Mouse (Mus musculus) B cell, adult 62 days (primary cell): Measurements from ENCODE around the gene Fuca1. TPM values are rescaled to one million over a fixed set of nuclear protein-coding genes. Genes with fewer than 3 reads are reported as not detected.

ENCODE experiments used
- total RNA-seq: library from RNA; stranded (reverse); gene quantifications from 4 replicates; pipeline ENCODE4 v1.2.4, GENCODE M21; 2023

The Fuca1 gene
- total RNA-seq: 144 to 193 TPM (median 168 TPM) in 4 replicates

GRCm38 (mm10) chr4:135920304-135921241 lies at the start of gene Fuca1:
Gene Fuca1, plus strand, starts transcription at chr4:135920735.

GRCm38 (mm10) chr4:135873526-135874202 lies 46.9 kb upstream of the Fuca1 start, which contains the start of gene Pnrc2:
Gene Pnrc2, minus strand, starts transcription at chr4:135873850.

GRCm38 (mm10) chr4:135895071-135895571 lies 25.4 kb upstream of the Fuca1 start, which contains the start of gene Cnr2:
Gene Cnr2, plus strand, starts transcription at chr4:135895394.

GRCm38 (mm10) chr4:135946278-135946658 lies 25.7 kb downstream of the Fuca1 start, which contains the start of gene Hmgcl:
Gene Hmgcl, plus strand, starts transcription at chr4:135946448.

GRCm38 (mm10) chr4:135963457-135964193 lies 43.1 kb downstream of the Fuca1 start, which contains the start of gene Gale:
Gene Gale, plus strand, starts transcription at chr4:135963727.

GRCm38 (mm10) chr4:135972556-135972906 lies 52.0 kb downstream of the Fuca1 start, which contains the start of gene Lypla2:
Gene Lypla2, minus strand, starts transcription at chr4:135972626.

GRCm38 (mm10) chr4:135986943-135987710 lies 66.6 kb downstream of the Fuca1 start, which contains the start of gene Pithd1:
Gene Pithd1, minus strand, starts transcription at chr4:135987264.

Other genes with a start within 250 kb of the Fuca1 start
- 0.36 to 0.86 TPM (median 0.52 TPM) in 4 replicates for gene Ifnlr1, start 234.4 kb upstream of the Fuca1 start, total RNA-seq
- not detected in 4 replicates for gene Il22ra1, start 192.6 kb upstream of the Fuca1 start, total RNA-seq
- not detected in 4 replicates for gene Myom3, start 161.0 kb upstream of the Fuca1 start, total RNA-seq
- 197 to 207 TPM (median 201 TPM) in 4 replicates for gene Srsf10, start 65.0 kb upstream of the Fuca1 start, total RNA-seq
- 128 to 142 TPM (median 134 TPM) in 4 replicates for gene Pnrc2, start 46.9 kb upstream of the Fuca1 start, total RNA-seq
- 212 to 230 TPM (median 216 TPM) in 4 replicates for gene Cnr2, start 25.3 kb upstream of the Fuca1 start, total RNA-seq
- 26.1 to 32.4 TPM (median 28.2 TPM) in 4 replicates for gene Hmgcl, start 25.7 kb downstream of the Fuca1 start, total RNA-seq
- gene Gale, start 43.0 kb downstream of the Fuca1 start, total RNA-seq: 6.8 to 16.5 TPM (median 8.2 TPM) in 4 replicates
- gene Lypla2, start 51.9 kb downstream of the Fuca1 start, total RNA-seq: 97.5 to 106 TPM (median 100 TPM) in 4 replicates
- 30.1 to 39.6 TPM (median 35.5 TPM) in 4 replicates for gene Pithd1, start 66.5 kb downstream of the Fuca1 start, total RNA-seq
- gene Eloa, start 101.0 kb downstream of the Fuca1 start, total RNA-seq: 39.3 to 43.0 TPM (median 40.3 TPM) in 4 replicates
- 835 to 1,011 TPM (median 876 TPM) in 4 replicates for gene Rpl11, start 132.7 kb downstream of the Fuca1 start, total RNA-seq
- gene Id3, start 222.8 kb downstream of the Fuca1 start, total RNA-seq: 36.7 to 42.4 TPM (median 37.6 TPM) in 4 replicates